Mouse (Mus musculus) hindbrain, embryonic 13.5 days (tissue): ENCODE data around the gene Dnah8. TPM values are rescaled to one million over a fixed set of nuclear protein-coding genes. Genes with fewer than 3 reads are reported as not detected.

Source experiments
- ATAC-seq: fragments of 200-750 bp; cut with Nextera tagmentation; 2 replicates; pipeline ENCODE4 v1.8.0; 2017; ENCODE audit warnings: moderate TSS enrichment; ENCODE audit not compliant: low FRiP score
- H3K27ac ChIP-seq: fragments of 300-500 bp; sonication (generic); 2 replicates; pipeline ENCODE4 v1.5.1; 2015; ENCODE audit warnings: inconsistent platforms, mild to moderate bottlenecking, moderate library complexity
- H3K27me3 ChIP-seq: fragments of 300-500 bp; sonication (generic); 2 replicates; pipeline ENCODE4 v1.6.1; 2015; ENCODE audit warnings: mild to moderate bottlenecking, inconsistent platforms
- H3K36me3 ChIP-seq: fragments of 300-500 bp; sonication (generic); 2 replicates; pipeline ENCODE4 v1.6.1; 2015; ENCODE audit warnings: mild to moderate bottlenecking, inconsistent platforms
- H3K4me1 ChIP-seq: fragments of 300-500 bp; sonication (generic); replicated peaks from 2 replicates; pipeline ENCODE4 v1.6.1; 2015; ENCODE audit warnings: inconsistent platforms
- H3K4me2 ChIP-seq: fragments of 300-500 bp; sonication (generic); 2 replicates; pipeline ENCODE4 v1.6.1; 2015; ENCODE audit warnings: inconsistent platforms, mild to moderate bottlenecking, moderate library complexity
- H3K4me3 ChIP-seq: fragments of 300-500 bp; sonication (generic); 2 replicates; pipeline ENCODE4 v1.5.1; 2015; ENCODE audit warnings: mild to moderate bottlenecking, inconsistent platforms
- H3K9ac ChIP-seq: fragments of 300-500 bp; sonication (generic); 2 replicates; pipeline ENCODE4 v1.6.1; 2015; ENCODE audit warnings: mild to moderate bottlenecking, inconsistent platforms
- H3K9me3 ChIP-seq: fragments of 300-500 bp; sonication (generic); 2 replicates; pipeline ENCODE4 v1.6.1; 2016; ENCODE audit warnings: inconsistent platforms
- WGBS: fragments of 180-500 bp; shearing (Covaris S2); methylation state at CpG from one replicate; pipeline ENCODE4 v1.1.7; 2015; 5-methylcytosine and 5-hydroxymethylcytosine counted together
- polyA plus RNA-seq: library from polyadenylated mRNA; unstranded; fragments of >200 nt; fragmentation: Nextera tagmentation; extraction: Ambion mirVana; gene quantifications from 2 replicates; pipeline ENCODE4 v1.2.1, GENCODE M21; 2015

The Dnah8 gene
- polyA plus RNA-seq, 1 experiment from 2014 or later, result 1.3 TPM

DNA sequence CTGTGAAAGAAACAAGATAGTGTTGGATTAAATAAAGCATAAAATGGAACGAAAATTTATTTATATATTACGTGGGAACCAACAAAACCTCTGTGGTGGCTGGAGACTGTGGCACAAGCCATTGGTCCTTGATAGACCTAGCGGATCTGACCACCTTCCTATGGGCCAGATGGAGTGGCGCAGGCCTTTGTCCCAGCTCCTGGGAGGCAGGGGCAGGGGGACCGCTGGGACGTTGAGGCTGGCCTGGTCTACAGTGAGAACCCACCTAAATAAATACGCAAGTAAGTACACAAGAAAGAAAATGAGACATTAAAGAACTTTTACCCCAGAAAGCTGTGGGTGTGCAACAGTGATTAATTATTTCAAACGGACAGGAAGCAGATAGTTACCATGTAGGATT is 156.9 kb downstream of the Dnah8 start:
- ATAC-seq, result no peak
- H3K36me3 ChIP-seq, result no peaks in the 10 kb centered on the region
- H3K9me3 ChIP-seq, result no peaks in the 10 kb centered on the region
- H3K27ac ChIP-seq, result no peak overlapping the region
- H3K4me3 ChIP-seq, result no peak overlapping the region
- peaks cover 13% of the 10 kb centered on the region; the same call in 1 of the 2 replicates for H3K4me1 ChIP-seq
- H3K9ac ChIP-seq, result no peak overlapping the region
- no peaks in the 10 kb centered on the region for H3K27me3 ChIP-seq
- no peak overlapping the region for H3K4me2 ChIP-seq
- 84% methylated on average over 8 of the region's 8 CpGs for WGBS

GRCm38 (mm10) chr17:30782286-30782685 is 158.1 kb downstream of the Dnah8 start:
- no peak overlapping the region for H3K27ac ChIP-seq
- no peak overlapping the region for H3K4me2 ChIP-seq
- no peaks in the 10 kb centered on the region for H3K27me3 ChIP-seq
- no peak for ATAC-seq
- H3K36me3 ChIP-seq, result no peaks in the 10 kb centered on the region
- no peak overlapping the region for H3K4me3 ChIP-seq
- H3K9ac ChIP-seq, result no peak overlapping the region
- H3K9me3 ChIP-seq, result no peaks in the 10 kb centered on the region
- WGBS, result 79% methylated on average over 14 of the region's 14 CpGs
- peaks cover 13% of the 10 kb centered on the region; the same call in 1 of the 2 replicates for H3K4me1 ChIP-seq

DNA sequence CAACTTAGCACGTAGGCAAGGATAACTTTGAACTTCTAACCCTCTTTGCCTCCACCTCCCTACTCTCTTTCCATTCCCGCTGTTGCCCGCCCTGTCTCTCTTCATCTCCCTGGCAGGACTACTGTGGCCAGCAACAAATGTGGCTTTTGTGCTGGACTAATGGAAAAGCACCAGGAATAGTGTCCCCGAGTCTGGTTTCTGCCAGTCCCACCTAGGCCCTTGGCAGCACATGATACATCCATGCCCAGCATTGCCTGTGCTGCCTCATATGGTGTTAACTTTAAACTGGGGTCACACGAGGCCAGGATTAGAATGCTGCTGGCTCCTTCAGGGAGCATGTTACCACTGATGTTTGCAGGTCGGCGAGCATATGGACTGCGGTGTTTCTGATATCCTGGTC is 164.2 kb downstream of the Dnah8 start:
- H3K4me3 ChIP-seq, result no peak overlapping the region
- H3K36me3 ChIP-seq, result no peaks in the 10 kb centered on the region
- H3K4me1 ChIP-seq, result peaks cover 11% of the 10 kb centered on the region; the same call in 1 of the 2 replicates
- no peak overlapping the region for H3K4me2 ChIP-seq
- H3K9me3 ChIP-seq, result no peaks in the 10 kb centered on the region
- WGBS, result 91% methylated on average over 8 of the region's 8 CpGs
- no peak overlapping the region for H3K9ac ChIP-seq
- ATAC-seq, result no peak
- no peaks in the 10 kb centered on the region for H3K27me3 ChIP-seq
- H3K27ac ChIP-seq, result no peak overlapping the region

- Histone ChIP-seq H3K4me2 (no peak overlapping the region), H3K9me3 (no peaks in the 10 kb centered on the region), H3K36me3 (no peaks in the 10 kb centered on the region), H3K4me3 (no peak overlapping the region), H3K4me1 (peaks cover 2% of the 10 kb centered on the region; the same call in 1 of the 2 replicates), H3K9ac (no peak overlapping the region), H3K27me3 (no peaks in the 10 kb centered on the region), H3K27ac (no peak overlapping the region)
- no peak for ATAC-seq
- 95% methylated on average over 7 of the region's 7 CpGs for WGBS
These were observed 166.7 kb downstream of the Dnah8 start for GRCm38 (mm10) chr17:30790816-30791215.

DNA sequence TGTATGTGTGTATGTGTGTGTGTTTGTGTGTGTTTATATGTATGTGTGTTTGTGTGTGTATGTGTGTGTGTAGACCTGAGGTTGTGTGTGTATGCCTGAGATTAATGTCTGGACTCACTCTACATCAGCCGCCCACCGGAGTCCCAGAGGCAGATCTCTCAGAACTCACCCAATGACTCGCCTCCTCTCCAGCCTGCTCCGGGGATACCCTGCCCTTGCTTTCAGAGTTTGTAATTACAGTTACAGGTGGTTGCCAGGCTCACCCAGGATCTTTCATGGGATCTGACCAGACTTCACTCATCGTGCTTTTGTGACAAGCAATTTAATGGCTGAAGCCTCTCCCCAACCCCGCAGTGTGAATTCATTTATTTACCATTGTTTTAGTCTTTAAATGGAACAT is 168.2 kb downstream of the Dnah8 start:
- H3K4me2 ChIP-seq, result no peak overlapping the region
- H3K27me3 ChIP-seq, result no peaks in the 10 kb centered on the region
- H3K36me3 ChIP-seq, result no peaks in the 10 kb centered on the region
- 82% methylated on average over 6 of the region's 6 CpGs for WGBS
- no peaks in the 10 kb centered on the region for H3K9me3 ChIP-seq
- no peak overlapping the region for H3K4me3 ChIP-seq
- H3K27ac ChIP-seq, result no peak overlapping the region
- H3K9ac ChIP-seq, result no peak overlapping the region
- no peak for ATAC-seq
- H3K4me1 ChIP-seq, result no peaks in the 10 kb centered on the region

DNA sequence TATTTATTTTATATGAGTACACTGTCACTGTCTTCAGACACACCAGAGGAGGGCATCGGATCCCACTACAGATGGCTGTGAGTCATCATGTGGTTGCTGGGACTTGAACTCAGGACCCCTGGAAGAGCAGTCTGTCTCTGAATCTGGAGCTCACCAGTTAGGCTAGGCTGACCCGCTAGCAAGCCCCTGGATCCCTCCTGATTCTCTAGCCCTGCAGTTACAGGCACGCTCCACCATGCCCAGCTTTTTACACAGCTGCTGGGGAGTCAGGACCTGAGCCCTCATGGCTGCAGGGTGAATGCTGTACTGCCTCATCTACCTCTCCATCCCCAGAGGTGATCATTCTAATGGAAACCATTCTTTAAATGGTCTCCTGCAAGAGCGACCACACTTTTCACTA is 172.5 kb downstream of the Dnah8 start:
- ATAC-seq, result no peak
- Histone ChIP-seq H3K27ac (no peak overlapping the region), H3K9ac (no peak overlapping the region), H3K4me1 (no peaks in the 10 kb centered on the region), H3K36me3 (no peaks in the 10 kb centered on the region), H3K9me3 (no peaks in the 10 kb centered on the region), H3K4me2 (no peak overlapping the region), H3K4me3 (no peak overlapping the region), H3K27me3 (no peaks in the 10 kb centered on the region)
- WGBS, result 86% methylated on average over 4 of the region's 4 CpGs

GRCm38 (mm10) chr17:30800261-30800985 is 176.3 kb downstream of the Dnah8 start:
- H3K27ac ChIP-seq, result no peak overlapping the region
- no peak overlapping the region for H3K4me3 ChIP-seq
- WGBS, result 85% methylated on average over 19 of the region's 19 CpGs

DNA sequence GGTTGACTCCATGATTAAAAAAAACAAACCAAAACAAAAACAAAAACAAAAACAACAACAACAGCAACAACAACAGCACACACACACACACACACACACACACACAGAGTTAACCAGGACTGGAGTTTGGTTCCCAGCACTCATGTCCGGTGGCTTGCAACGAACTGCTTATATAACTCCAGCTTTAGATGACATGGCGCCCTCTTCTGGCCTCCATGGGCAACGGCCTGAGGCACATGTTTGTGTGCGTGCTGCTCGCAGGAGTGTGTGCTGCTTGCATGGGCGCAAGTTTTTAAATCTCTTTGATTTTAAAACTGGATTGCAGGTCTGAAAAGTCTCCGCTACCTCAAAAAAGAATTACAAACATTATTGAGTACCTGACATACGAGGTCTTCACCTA is 179.5 kb downstream of the Dnah8 start:
- H3K27ac ChIP-seq, result no peak overlapping the region
- no peak overlapping the region for H3K4me2 ChIP-seq
- no peak for ATAC-seq
- H3K4me1 ChIP-seq, result peaks cover 37% of the 10 kb centered on the region
- whole genome bisulfite sequencing, result 97% methylated on average over 9 of the region's 9 CpGs
- H3K36me3 ChIP-seq, result no peaks in the 10 kb centered on the region
- no peaks in the 10 kb centered on the region for H3K9me3 ChIP-seq
- H3K4me3 ChIP-seq, result no peak overlapping the region
- H3K9ac ChIP-seq, result no peak overlapping the region
- no peaks in the 10 kb centered on the region for H3K27me3 ChIP-seq

More at GRCm38 (mm10) chr17:30800261-30800985, 176.3 kb downstream of the Dnah8 start:
- Histone ChIP-seq H3K9ac (no peak overlapping the region), H3K36me3 (no peaks in the 10 kb centered on the region), H3K4me1 (peaks cover 15% of the 10 kb centered on the region), H3K27me3 (no peaks in the 10 kb centered on the region), H3K9me3 (no peaks in the 10 kb centered on the region), H3K4me2 (no peak overlapping the region)
- ATAC-seq, result no peak

GRCm38 (mm10) chr17:30804955-30805354 is 180.8 kb downstream of the Dnah8 start:
- H3K27me3 ChIP-seq, result no peaks in the 10 kb centered on the region
- peak overlapping the region; percentile 82 for H3K27ac ChIP-seq
- H3K9ac ChIP-seq, result no peak overlapping the region; the same call in 1 of the 2 replicates
- H3K4me2 ChIP-seq, result no peak overlapping the region
- H3K4me1 ChIP-seq, result peaks cover 50% of the 10 kb centered on the region
- no peak overlapping the region for H3K4me3 ChIP-seq
- ATAC-seq, result peak; percentile 32; the same call in 1 of the 2 replicates
- 20% methylated on average over 8 of the region's 8 CpGs for WGBS
- H3K9me3 ChIP-seq, result no peaks in the 10 kb centered on the region
- H3K36me3 ChIP-seq, result no peaks in the 10 kb centered on the region

GRCm38 (mm10) chr17:30805511-30806059 is 181.4 kb downstream of the Dnah8 start:
- H3K9me3 ChIP-seq, result no peaks in the 10 kb centered on the region
- no peaks in the 10 kb centered on the region for H3K27me3 ChIP-seq
- ATAC-seq, result no peak
- H3K36me3 ChIP-seq, result no peaks in the 10 kb centered on the region
- no peak overlapping the region for H3K4me3 ChIP-seq
- H3K27ac ChIP-seq, result peak overlapping the region; percentile 82
- 22% methylated on average over 12 of the region's 12 CpGs for WGBS
- H3K9ac ChIP-seq, result peak overlapping the region; percentile 10; the same call in 1 of the 2 replicates
- H3K4me1 ChIP-seq, result peaks cover 56% of the 10 kb centered on the region
- H3K4me2 ChIP-seq, result peak overlapping the region; percentile 15

- Histone ChIP-seq H3K9me3 (no peaks in the 10 kb centered on the region), H3K4me3 (no peak overlapping the region), H3K9ac (no peak overlapping the region; the same call in 1 of the 2 replicates), H3K27me3 (no peaks in the 10 kb centered on the region), H3K4me1 (peaks cover 53% of the 10 kb centered on the region), H3K27ac (peak overlapping the region; percentile 75), H3K4me2 (no peak overlapping the region), H3K36me3 (no peaks in the 10 kb centered on the region)
- 58% methylated on average over 15 of the region's 15 CpGs for WGBS
- ATAC-seq, result 0 out of 2 replicates have a peak, but pooled peaks have one; percentile 52
These were observed 184.9 kb downstream of the Dnah8 start for GRCm38 (mm10) chr17:30808866-30809660.

DNA sequence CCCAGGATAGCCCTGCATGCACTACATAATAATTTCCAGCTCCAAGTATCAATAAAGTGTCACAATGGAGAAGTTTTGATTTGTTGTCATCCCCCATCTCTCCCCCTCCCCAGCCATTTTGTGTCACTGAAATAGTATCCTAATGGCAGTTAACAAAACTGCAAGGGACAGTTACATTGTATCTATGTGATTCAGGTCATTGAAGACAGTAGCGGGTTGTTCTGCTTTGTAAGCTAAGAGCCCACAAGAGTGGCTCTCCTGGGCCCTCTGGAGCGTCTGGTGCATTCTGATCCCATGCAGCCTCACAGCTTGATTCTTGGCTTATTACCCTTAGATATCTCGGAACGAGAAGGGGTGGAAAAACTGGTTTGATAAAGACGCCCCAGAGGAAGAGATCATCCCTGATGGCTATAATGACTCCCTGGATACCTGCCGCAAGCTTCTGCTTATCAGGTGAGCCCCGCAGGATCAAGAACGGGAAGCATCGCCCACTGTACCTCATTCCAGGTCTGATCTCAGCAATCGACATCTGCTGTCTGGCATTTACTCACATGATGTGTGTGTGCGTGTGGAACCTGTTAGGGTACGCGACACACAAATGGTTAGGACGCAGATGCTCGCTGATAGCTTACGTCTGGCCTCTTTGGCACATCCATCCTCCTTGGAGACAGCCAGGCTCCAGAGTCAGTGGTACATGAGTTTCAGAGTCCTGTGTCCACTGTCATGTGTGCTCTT is 185.9 kb downstream of the Dnah8 start:
- Histone ChIP-seq H3K4me2 (0 out of 2 replicates have a peak overlapping the region, but pooled peaks have one; percentile 1), H3K27ac (peak overlapping the region; percentile 75)
- 51% methylated on average over 16 of the region's 16 CpGs for WGBS

More for the DNA sequence above, 185.9 kb downstream of the Dnah8 start:
- ATAC-seq, result no peak; the same call in 1 of the 2 replicates
- Histone ChIP-seq H3K4me1 (peaks cover 43% of the 10 kb centered on the region), H3K36me3 (no peaks in the 10 kb centered on the region), H3K4me3 (no peak overlapping the region), H3K9me3 (no peaks in the 10 kb centered on the region), H3K9ac (no peak overlapping the region), H3K27me3 (no peaks in the 10 kb centered on the region)
